Mouse (Mus musculus): ENCODE results near the gene Cldn14.

DNA sequence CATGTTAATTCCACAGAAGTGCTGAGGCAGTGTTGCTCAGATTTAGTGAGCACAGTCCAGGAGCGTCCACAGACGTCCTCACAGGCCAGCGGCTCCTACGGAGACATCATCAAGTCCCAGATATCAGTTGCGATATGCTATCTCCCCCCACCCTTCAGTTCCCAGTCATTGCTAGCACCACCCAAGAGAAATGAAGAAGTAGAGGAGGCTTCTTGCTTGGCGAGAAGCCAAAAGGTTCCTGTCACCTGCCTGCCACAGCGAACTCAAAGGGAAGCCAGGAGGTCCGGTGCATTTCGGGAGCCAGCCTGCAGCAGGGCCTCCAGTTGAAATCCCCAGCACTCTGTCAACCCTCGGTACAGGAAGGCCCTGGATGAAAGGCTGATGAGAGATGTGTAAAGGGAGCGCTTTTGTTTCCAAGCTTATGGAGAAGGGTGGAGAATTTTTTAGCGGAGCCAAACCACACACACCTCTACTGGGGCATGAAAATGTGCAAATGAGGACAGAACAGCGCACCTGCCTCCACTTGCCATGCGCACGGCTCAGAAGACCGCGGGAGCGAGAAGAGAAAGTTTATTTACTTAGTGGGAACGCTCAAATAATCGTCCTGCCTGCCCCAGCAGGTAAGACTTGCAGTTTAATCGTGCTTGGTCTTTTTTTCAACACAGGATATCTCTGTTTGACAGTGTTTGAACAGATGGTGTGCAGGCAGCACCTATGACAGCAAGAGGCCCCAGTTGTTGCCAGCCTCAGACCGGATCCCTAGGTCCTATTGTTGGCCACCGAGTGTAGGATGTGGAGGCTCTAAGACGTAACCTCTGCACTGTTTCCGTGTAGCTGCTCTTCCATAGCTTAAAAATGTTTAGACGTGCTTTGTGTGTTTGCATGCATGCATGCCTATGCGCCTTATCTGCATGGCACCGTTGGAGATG, 15.0 kb upstream of the Cldn14 start:
- no peak for TF ChIP-seq HCFC1 (IDR thresholded peaks at IDR 0.05; ENCODE audit: borderline replicate concordance, insufficient read depth, low read length)
- no peak for TF ChIP-seq MAFK (IDR thresholded peaks at IDR 0.05; ENCODE audit: insufficient read depth, low read depth, low read length)
- TF ChIP-seq ZNF384 (IDR thresholded peaks at IDR 0.05; ENCODE audit: low read depth, low read length): no peak

All from ES-E14 (cell line).